Mouse (Mus musculus): ENCODE measurements around the gene Tbcel. TPM values are rescaled to one million over a fixed set of nuclear protein-coding genes. Genes with fewer than 3 reads are reported as not detected.

The Tbcel gene
- polyA plus RNA-seq, 1 experiment from 2014 or later = 6.4 TPM

- H3K4me1 ChIP-seq (replicated peaks; ENCODE audit: control insufficient read depth, insufficient read depth, low read length) = peaks cover 56% of the 10 kb centered on the region
- no peaks in the 10 kb centered on the region for H3K9me3 ChIP-seq (ENCODE audit: control insufficient read depth, low read length)
- 63% methylated on average over 7 of the region's 7 CpGs for WGBS
- peak overlapping the region; percentile 22; the same call in 1 of the 2 replicates for H3K9ac ChIP-seq (ENCODE audit: low read depth, low read length)
- peak overlapping the region; percentile 22; the same call in 1 of the 2 replicates for H3K4me3 ChIP-seq (ENCODE audit: low read depth, low read length)
- DNase-seq (ENCODE audit: low spot score) = no peak
- no peaks in the 10 kb centered on the region for H3K36me3 ChIP-seq (ENCODE audit: control insufficient read depth, insufficient read depth, low read length)
- H3K27me3 ChIP-seq (replicated peaks; ENCODE audit: control insufficient read depth, insufficient read depth, low read length) = no peaks in the 10 kb centered on the region
- peak overlapping the region; percentile 61 for H3K4me2 ChIP-seq
- no peak for ATAC-seq (replicated peaks; ENCODE audit: low FRiP score)
- H3K27ac ChIP-seq (ENCODE audit: low read depth, low read length) = peak overlapping the region; percentile 78
Observed at GRCm38 (mm10) chr9:42462585-42463219, 44.9 kb downstream of the Tbcel start.

- Histone ChIP-seq H3K27ac (ENCODE audit: low read depth, low read length) (peak overlapping the region; percentile 93), H3K4me3 (ENCODE audit: low read depth, low read length) (peak overlapping the region; percentile 39), H3K9ac (ENCODE audit: low read depth, low read length) (peak overlapping the region; percentile 57), H3K27me3 (replicated peaks; ENCODE audit: control insufficient read depth, insufficient read depth, low read length) (no peaks in the 10 kb centered on the region), H3K36me3 (ENCODE audit: control insufficient read depth, insufficient read depth, low read length) (no peaks in the 10 kb centered on the region), H3K4me2 (peak overlapping the region; percentile 70), H3K9me3 (ENCODE audit: control insufficient read depth, low read length) (no peaks in the 10 kb centered on the region), H3K4me1 (replicated peaks; ENCODE audit: control insufficient read depth, insufficient read depth, low read length) (peaks cover 53% of the 10 kb centered on the region)
- peak; percentile 64 for DNase-seq (ENCODE audit: low spot score)
- peak; percentile 87 for ATAC-seq (replicated peaks; ENCODE audit: low FRiP score)
- 16% methylated on average over 11 of the region's 11 CpGs for WGBS
Observed at GRCm38 (mm10) chr9:42461390-42462108, 46.1 kb downstream of the Tbcel start.

GRCm38 (mm10) chr9:42460353-42460752 is 47.3 kb downstream of the Tbcel start:
- Histone ChIP-seq H3K27me3 (replicated peaks; ENCODE audit: control insufficient read depth, insufficient read depth, low read length) (no peaks in the 10 kb centered on the region), H3K4me2 (peak overlapping the region; percentile 70), H3K36me3 (ENCODE audit: control insufficient read depth, insufficient read depth, low read length) (no peaks in the 10 kb centered on the region), H3K9me3 (ENCODE audit: control insufficient read depth, low read length) (no peaks in the 10 kb centered on the region), H3K4me1 (replicated peaks; ENCODE audit: control insufficient read depth, insufficient read depth, low read length) (peaks cover 48% of the 10 kb centered on the region), H3K27ac (ENCODE audit: low read depth, low read length) (peak overlapping the region; percentile 93; the same call in 1 of the 2 replicates), H3K4me3 (ENCODE audit: low read depth, low read length) (peak overlapping the region; percentile 39; the same call in 1 of the 2 replicates), H3K9ac (ENCODE audit: low read depth, low read length) (no peak overlapping the region; the same call in 1 of the 2 replicates)
- no peak for DNase-seq (ENCODE audit: low spot score)
- 78% methylated on average over 10 of the region's 10 CpGs for WGBS
- ATAC-seq (replicated peaks; ENCODE audit: low FRiP score) = no peak

- DNase-seq (ENCODE audit: low spot score) (no peak), ATAC-seq (replicated peaks; ENCODE audit: low FRiP score) (no peak)
- Histone ChIP-seq H3K4me3 (ENCODE audit: low read depth, low read length) (no peak overlapping the region), H3K36me3 (ENCODE audit: control insufficient read depth, insufficient read depth, low read length) (no peaks in the 10 kb centered on the region), H3K27ac (ENCODE audit: low read depth, low read length) (0 out of 2 replicates have a peak overlapping the region, but pooled peaks have one; percentile 15), H3K4me1 (replicated peaks; ENCODE audit: control insufficient read depth, insufficient read depth, low read length) (peaks cover 48% of the 10 kb centered on the region), H3K9me3 (ENCODE audit: control insufficient read depth, low read length) (no peaks in the 10 kb centered on the region), H3K27me3 (replicated peaks; ENCODE audit: control insufficient read depth, insufficient read depth, low read length) (no peaks in the 10 kb centered on the region), H3K4me2 (peak overlapping the region; percentile 70), H3K9ac (ENCODE audit: low read depth, low read length) (no peak overlapping the region; the same call in 1 of the 2 replicates)
- WGBS = 84% methylated on average over 6 of the region's 6 CpGs
Observed at GRCm38 (mm10) chr9:42459736-42460135, 47.9 kb downstream of the Tbcel start.

GRCm38 (mm10) chr9:42458741-42459515 is 48.7 kb downstream of the Tbcel start:
- peaks cover 43% of the 10 kb centered on the region for H3K4me1 ChIP-seq (replicated peaks; ENCODE audit: control insufficient read depth, insufficient read depth, low read length)
- H3K27me3 ChIP-seq (replicated peaks; ENCODE audit: control insufficient read depth, insufficient read depth, low read length) = no peaks in the 10 kb centered on the region
- H3K4me3 ChIP-seq (ENCODE audit: low read depth, low read length) = no peak overlapping the region
- ATAC-seq (replicated peaks; ENCODE audit: low FRiP score) (no peak), DNase-seq (ENCODE audit: low spot score) (no peak)
- H3K9me3 ChIP-seq (ENCODE audit: control insufficient read depth, low read length) = no peaks in the 10 kb centered on the region
- H3K36me3 ChIP-seq (ENCODE audit: control insufficient read depth, insufficient read depth, low read length) = no peaks in the 10 kb centered on the region
- no peak overlapping the region for H3K4me2 ChIP-seq
- WGBS = 71% methylated on average over 9 of the region's 9 CpGs
- peak overlapping the region; percentile 46 for H3K27ac ChIP-seq (ENCODE audit: low read depth, low read length)
- H3K9ac ChIP-seq (ENCODE audit: low read depth, low read length) = no peak overlapping the region

GRCm38 (mm10) chr9:42457501-42457900 is 50.1 kb downstream of the Tbcel start:
- Histone ChIP-seq H3K36me3 (ENCODE audit: control insufficient read depth, insufficient read depth, low read length) (no peaks in the 10 kb centered on the region), H3K9ac (ENCODE audit: low read depth, low read length) (no peak overlapping the region), H3K4me1 (replicated peaks; ENCODE audit: control insufficient read depth, insufficient read depth, low read length) (peaks cover 32% of the 10 kb centered on the region), H3K27ac (ENCODE audit: low read depth, low read length) (no peak overlapping the region), H3K4me3 (ENCODE audit: low read depth, low read length) (no peak overlapping the region), H3K9me3 (ENCODE audit: control insufficient read depth, low read length) (no peaks in the 10 kb centered on the region), H3K4me2 (no peak overlapping the region), H3K27me3 (replicated peaks; ENCODE audit: control insufficient read depth, insufficient read depth, low read length) (no peaks in the 10 kb centered on the region)
- no peak for DNase-seq (ENCODE audit: low spot score)
- WGBS = 88% methylated on average over 8 of the region's 8 CpGs
- no peak for ATAC-seq (replicated peaks; ENCODE audit: low FRiP score)

- Histone ChIP-seq H3K4me1 (replicated peaks; ENCODE audit: control insufficient read depth, insufficient read depth, low read length) (peaks cover 6% of the 10 kb centered on the region; the same call in 1 of the 2 replicates), H3K36me3 (ENCODE audit: control insufficient read depth, insufficient read depth, low read length) (peaks cover 9% of the 10 kb centered on the region; the same call in 1 of the 2 replicates), H3K4me2 (no peak overlapping the region), H3K9me3 (ENCODE audit: control insufficient read depth, low read length) (no peaks in the 10 kb centered on the region), H3K4me3 (ENCODE audit: low read depth, low read length) (no peak overlapping the region), H3K9ac (ENCODE audit: low read depth, low read length) (no peak overlapping the region), H3K27ac (ENCODE audit: low read depth, low read length) (no peak overlapping the region), H3K27me3 (replicated peaks; ENCODE audit: control insufficient read depth, insufficient read depth, low read length) (no peaks in the 10 kb centered on the region)
- DNase-seq (ENCODE audit: low spot score) = no peak
- ATAC-seq (replicated peaks; ENCODE audit: low FRiP score) = no peak
- 94% methylated on average over 8 of the region's 8 CpGs for WGBS
Observed at GRCm38 (mm10) chr9:42454364-42454763, 53.2 kb downstream of the Tbcel start.

- H3K4me2 ChIP-seq = no peak overlapping the region
- H3K27me3 ChIP-seq (replicated peaks; ENCODE audit: control insufficient read depth, insufficient read depth, low read length) = no peaks in the 10 kb centered on the region
- no peak overlapping the region for H3K9ac ChIP-seq (ENCODE audit: low read depth, low read length)
- H3K36me3 ChIP-seq (ENCODE audit: control insufficient read depth, insufficient read depth, low read length) = peaks cover 18% of the 10 kb centered on the region; the same call in 1 of the 2 replicates
- no peak for ATAC-seq (replicated peaks; ENCODE audit: low FRiP score)
- DNase-seq (ENCODE audit: low spot score) = no peak
- WGBS = 78% methylated on average over 6 of the region's 6 CpGs
- H3K4me1 ChIP-seq (replicated peaks; ENCODE audit: control insufficient read depth, insufficient read depth, low read length) = no peaks in the 10 kb centered on the region
- no peak overlapping the region for H3K4me3 ChIP-seq (ENCODE audit: low read depth, low read length)
- H3K27ac ChIP-seq (ENCODE audit: low read depth, low read length) = no peak overlapping the region
- no peaks in the 10 kb centered on the region for H3K9me3 ChIP-seq (ENCODE audit: control insufficient read depth, low read length)
Observed at GRCm38 (mm10) chr9:42449043-42449442, 58.6 kb downstream of the Tbcel start.

Data from liver, embryonic 11.5 days (tissue).